Mouse (Mus musculus) ES-E14 (cell line): ENCODE data around the gene Sigmar1.
"Not testable (repeated sequence)": the region's sequence is repeated elsewhere in the genome, so short reads cannot be mapped to it uniquely, and the experiment has no call there.

ENCODE experiments used
- HCFC1 ChIP-seq: IDR thresholded peaks from 2 replicates; pipeline ENCODE4 v1.6.1; 2012; ENCODE audit warnings: low read length, inconsistent platforms, borderline replicate concordance; ENCODE audit not compliant: insufficient read depth
- MAFK ChIP-seq: IDR thresholded peaks from 2 replicates; pipeline ENCODE4 v1.6.1; 2014; ENCODE audit warnings: mild to moderate bottlenecking, low read depth, low read length, inconsistent platforms; ENCODE audit not compliant: insufficient read depth
- ZNF384 ChIP-seq: IDR thresholded peaks from 2 replicates; pipeline ENCODE4 v1.6.1; 2012; ENCODE audit warnings: low read depth, low read length, inconsistent platforms

DNA sequence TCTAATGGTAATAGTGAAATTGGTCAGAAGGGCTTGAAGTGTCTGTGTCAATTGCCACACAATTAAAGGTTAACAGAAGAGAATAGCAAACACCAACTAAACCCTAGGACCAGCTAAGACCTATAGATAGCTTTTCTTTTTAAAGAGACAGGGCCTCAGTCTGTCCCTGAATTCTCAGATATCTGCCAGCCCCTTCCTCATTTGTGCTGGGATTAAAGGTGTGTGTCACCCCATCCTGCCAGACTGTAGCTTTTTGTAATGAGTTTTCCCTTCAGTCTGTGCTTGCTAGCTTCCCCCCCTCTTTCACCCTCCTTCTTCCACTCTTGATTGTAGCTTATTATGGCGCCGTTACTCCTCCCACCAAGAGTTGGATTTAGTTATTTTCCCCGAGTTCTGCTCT, 27.2 kb upstream of the Sigmar1 start:
- TF ChIP-seq MAFK, HCFC1, ZNF384: not testable (repeated sequence)
